Mouse (Mus musculus) C2C12 (cell line): ENCODE measurements around the gene Gm3625.

ENCODE experiments used
- CTCF ChIP-seq: IDR thresholded peaks from one replicate; pipeline ENCODE4 v1.5.1; 2011; ENCODE audit not compliant: control insufficient read depth, insufficient read depth, insufficient read length
- FOSL1 ChIP-seq: IDR thresholded peaks from one replicate; pipeline ENCODE4 v1.8.0; 2011; ENCODE audit warnings: mild to moderate bottlenecking, low read length; ENCODE audit not compliant: poor library complexity, insufficient read depth, severe bottlenecking

- TF ChIP-seq FOSL1 (no peak), CTCF (no peak)
These were observed 46.2 kb downstream of the Gm3625 start for GRCm38 (mm10) chr12:4546491-4546890.
